Mouse (Mus musculus) megakaryocyte, embryonic 14.5 days (primary cell): ENCODE measurements around the gene Pde4dip. TPM values are rescaled to one million over a fixed set of nuclear protein-coding genes. Genes with fewer than 3 reads are reported as not detected.
A peak's percentile ranks its signal among the peaks of the same experiment; 100 is the strongest.

Source experiments
- H3K27me3 ChIP-seq: replicated peaks from 2 replicates; pipeline ENCODE3; 2012; ENCODE audit warnings: inconsistent platforms
- H3K36me3 ChIP-seq: replicated peaks from 2 replicates; pipeline ENCODE3; 2012; ENCODE audit warnings: low read length, inconsistent platforms, mixed read lengths
- H3K4me1 ChIP-seq: 2 replicates; pipeline ENCODE4 v1.6.1; 2012; ENCODE audit warnings: inconsistent platforms
- H3K4me3 ChIP-seq: replicated peaks from 2 replicates; pipeline ENCODE3; 2012; ENCODE audit warnings: moderate library complexity, mild to moderate bottlenecking, inconsistent platforms
- H3K9me3 ChIP-seq: 2 replicates; pipeline ENCODE4 v1.6.1; 2012; ENCODE audit warnings: inconsistent platforms
- FLI1 ChIP-seq: IDR thresholded peaks from 2 replicates; pipeline ENCODE4 v1.6.1; 2012; ENCODE audit warnings: low read length, inconsistent platforms, mixed read lengths
- GATA1 ChIP-seq: IDR thresholded peaks from 3 replicates; pipeline ENCODE4 v1.6.1; 2012; ENCODE audit warnings: mixed read lengths, low read length, inconsistent platforms, borderline replicate concordance
- polyA plus RNA-seq: library from polyadenylated mRNA; stranded (reverse); fragments of >175 nt; gene quantifications from 2 replicates; pipeline ENCODE4 v1.2.3, GENCODE M21; 2012; ENCODE audit warnings: low replicate concordance; ENCODE audit not compliant: insufficient read depth

Gene Pde4dip
- polyA plus RNA-seq, 1 experiment, result 0.38 TPM

GRCm38 (mm10) chr3:97682159-97682502 lies 206.4 kb downstream of the Pde4dip start:
- TF ChIP-seq FLI1, result no peak
- no peaks in the 10 kb centered on the region for H3K9me3 ChIP-seq
- H3K27me3 ChIP-seq, result peaks cover 40% of the 10 kb centered on the region
- H3K4me1 ChIP-seq, result peaks cover 39% of the 10 kb centered on the region
- no peaks in the 10 kb centered on the region for H3K36me3 ChIP-seq
- peak overlapping the region; percentile 92 for H3K4me3 ChIP-seq

GRCm38 (mm10) chr3:97681321-97682158 lies 207.0 kb downstream of the Pde4dip start:
- TF ChIP-seq FLI1 (no peak), GATA1 (no peak)
- Histone ChIP-seq H3K36me3 (no peaks in the 10 kb centered on the region), H3K4me3 (peak overlapping the region; percentile 92), H3K27me3 (peaks cover 38% of the 10 kb centered on the region), H3K9me3 (no peaks in the 10 kb centered on the region), H3K4me1 (peaks cover 39% of the 10 kb centered on the region)

GRCm38 (mm10) chr3:97680631-97681320 lies 207.7 kb downstream of the Pde4dip start:
- Histone ChIP-seq H3K4me1 (peaks cover 36% of the 10 kb centered on the region), H3K27me3 (peaks cover 31% of the 10 kb centered on the region), H3K4me3 (peak overlapping the region; percentile 92), H3K36me3 (no peaks in the 10 kb centered on the region), H3K9me3 (no peaks in the 10 kb centered on the region)
- TF ChIP-seq GATA1, result no peak
- no peak for TF ChIP-seq FLI1

- no peak overlapping the region for H3K4me3 ChIP-seq
- peaks cover 21% of the 10 kb centered on the region for H3K27me3 ChIP-seq
- peaks cover 5% of the 10 kb centered on the region for H3K36me3 ChIP-seq
- no peak for TF ChIP-seq GATA1
- TF ChIP-seq FLI1, result no peak
- H3K9me3 ChIP-seq, result peaks cover 4% of the 10 kb centered on the region; the same call in 1 of the 2 replicates
- H3K4me1 ChIP-seq, result peaks cover 25% of the 10 kb centered on the region
These were observed 210.1 kb downstream of the Pde4dip start for GRCm38 (mm10) chr3:97678416-97678815.

DNA sequence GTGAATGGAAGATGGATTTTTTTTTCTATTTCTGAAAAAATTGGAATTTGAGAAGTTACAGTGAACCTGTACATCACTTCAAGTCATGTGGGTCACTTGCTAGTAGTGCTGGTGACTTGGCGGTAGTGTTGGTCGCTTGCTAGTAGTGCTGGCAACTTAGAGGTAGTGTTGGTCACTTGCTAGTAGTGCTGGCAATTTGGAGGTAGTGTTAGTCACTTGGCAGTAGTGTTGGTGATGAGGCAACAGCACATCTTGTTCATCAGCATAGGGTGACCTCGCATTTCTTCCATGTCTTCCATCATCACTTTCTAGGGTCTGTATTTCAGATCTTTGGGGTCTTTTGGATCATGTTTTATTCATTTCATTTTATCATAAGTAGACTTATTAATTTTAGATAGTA lies 212.4 kb downstream of the Pde4dip start:
- Histone ChIP-seq H3K27me3 (peaks cover 12% of the 10 kb centered on the region), H3K4me1 (peaks cover 11% of the 10 kb centered on the region), H3K9me3 (peaks cover 4% of the 10 kb centered on the region; the same call in 1 of the 2 replicates), H3K4me3 (no peak overlapping the region), H3K36me3 (peaks cover 27% of the 10 kb centered on the region)
- TF ChIP-seq FLI1 (no peak), GATA1 (no peak)

GRCm38 (mm10) chr3:97674644-97675110 lies 213.8 kb downstream of the Pde4dip start, which contains the start of gene Gm17651:
TSS of gene Gm17651 (minus strand) at chr3:97674694.
- peaks cover 42% of the 10 kb centered on the region for H3K36me3 ChIP-seq
- H3K4me3 ChIP-seq, result no peak within 1 kb of the TSS
- H3K4me1 ChIP-seq, result 0 out of 2 replicates have a peak, but pooled peaks cover 3% of the 10 kb centered on the region
- TF ChIP-seq FLI1, result no peak
- no peak for TF ChIP-seq GATA1
- peaks cover 4% of the 10 kb centered on the region; the same call in 1 of the 2 replicates for H3K9me3 ChIP-seq
- H3K27me3 ChIP-seq, result peaks cover 11% of the 10 kb centered on the region

GRCm38 (mm10) chr3:97667093-97667675 lies 221.3 kb downstream of the Pde4dip start:
- Histone ChIP-seq H3K9me3 (no peaks in the 10 kb centered on the region), H3K36me3 (peaks cover 98% of the 10 kb centered on the region), H3K4me3 (no peak overlapping the region), H3K4me1 (peaks cover 27% of the 10 kb centered on the region), H3K27me3 (no peaks in the 10 kb centered on the region)
- TF ChIP-seq GATA1 (no peak), FLI1 (no peak)

GRCm38 (mm10) chr3:97666154-97666553 lies 222.4 kb downstream of the Pde4dip start:
- no peaks in the 10 kb centered on the region for H3K9me3 ChIP-seq
- H3K36me3 ChIP-seq, result peaks cover 98% of the 10 kb centered on the region
- no peak for TF ChIP-seq GATA1
- no peak for TF ChIP-seq FLI1
- H3K4me1 ChIP-seq, result peaks cover 35% of the 10 kb centered on the region
- H3K4me3 ChIP-seq, result no peak overlapping the region
- H3K27me3 ChIP-seq, result no peaks in the 10 kb centered on the region

GRCm38 (mm10) chr3:97665525-97665924 lies 223.0 kb downstream of the Pde4dip start:
- no peak for TF ChIP-seq FLI1
- no peak for TF ChIP-seq GATA1
- H3K27me3 ChIP-seq, result no peaks in the 10 kb centered on the region
- no peak overlapping the region for H3K4me3 ChIP-seq
- H3K9me3 ChIP-seq, result no peaks in the 10 kb centered on the region
- H3K36me3 ChIP-seq, result peaks cover 91% of the 10 kb centered on the region
- peaks cover 42% of the 10 kb centered on the region for H3K4me1 ChIP-seq
